Mouse (Mus musculus) liver, postnatal 0 days (tissue): ENCODE measurements around the gene Cd164l2. TPM values are rescaled to one million over a fixed set of nuclear protein-coding genes. Genes with fewer than 3 reads are reported as not detected.

ENCODE experiments used
- ATAC-seq: fragments of 200-750 bp; cut with Nextera tagmentation; 2 replicates; pipeline ENCODE4 v1.8.0; 2017; ENCODE audit warnings: mild to moderate bottlenecking, moderate library complexity
- DNase-seq: peaks from one replicate; pipeline ENCODE4 v3.0.0-alpha.2; 2016
- H3K27ac ChIP-seq: fragments of 300-500 bp; sonication (generic); 2 replicates; pipeline ENCODE4 v1.5.1; 2014; ENCODE audit warnings: antibody characterized with exemption, moderate library complexity, mild to moderate bottlenecking, low read depth
- H3K27me3 ChIP-seq: fragments of 300-500 bp; sonication (generic); 2 replicates; pipeline ENCODE4 v1.6.1; 2014; ENCODE audit warnings: low read length, control low read depth, mixed read lengths; ENCODE audit not compliant: insufficient read depth
- H3K36me3 ChIP-seq: fragments of 300-500 bp; sonication (generic); replicated peaks from 2 replicates; pipeline ENCODE4 v1.6.1; 2014; ENCODE audit warnings: mild to moderate bottlenecking, control low read depth, low read length, moderate library complexity, mixed read lengths; ENCODE audit not compliant: insufficient read depth
- H3K4me1 ChIP-seq: fragments of 300-500 bp; sonication (generic); 2 replicates; pipeline ENCODE4 v1.6.1; 2014; ENCODE audit warnings: antibody characterized with exemption, mild to moderate bottlenecking, control low read depth; ENCODE audit not compliant: insufficient read depth
- H3K4me2 ChIP-seq: fragments of 300-500 bp; sonication (generic); 2 replicates; pipeline ENCODE4 v1.6.1; 2014; ENCODE audit warnings: low read depth, mild to moderate bottlenecking, low read length, moderate library complexity, mixed read lengths
- H3K4me3 ChIP-seq: fragments of 300-500 bp; sonication (generic); 2 replicates; pipeline ENCODE4 v1.5.1; 2014; ENCODE audit warnings: low read depth, low read length
- H3K9ac ChIP-seq: fragments of 300-500 bp; sonication (generic); replicated peaks from 2 replicates; pipeline ENCODE4 v1.6.1; 2014; ENCODE audit warnings: mild to moderate bottlenecking, moderate library complexity
- H3K9me3 ChIP-seq: fragments of 300-500 bp; sonication (generic); 2 replicates; pipeline ENCODE4 v1.6.1; 2016; ENCODE audit warnings: mild to moderate bottlenecking, control low read depth, low read length, mixed read lengths
- CTCF ChIP-seq: sonication (generic); IDR thresholded peaks from 2 replicates; pipeline ENCODE4 v1.5.1; 2016; ENCODE audit warnings: antibody characterized with exemption, low read depth
- EP300 ChIP-seq: IDR thresholded peaks from 2 replicates; pipeline ENCODE4 v1.6.1; 2016; ENCODE audit warnings: antibody characterized with exemption, low read depth, mild to moderate bottlenecking
- WGBS: fragments of 180-500 bp; shearing (Covaris S2); extraction: QIAGEN DNeasy Blood & Tissue Kit; methylation state at CpG from one replicate; pipeline ENCODE4 v1.1.7; 2014; ENCODE audit not compliant: insufficient replicate concordance; 5-methylcytosine and 5-hydroxymethylcytosine counted together
- polyA plus RNA-seq: library from polyadenylated mRNA; unstranded; fragments of >200 nt; fragmentation: Nextera tagmentation; extraction: Ambion mirVana; gene quantifications from 2 replicates; pipeline ENCODE4 v1.2.1, GENCODE M21; 2015

Cd164l2 gene
- polyA plus RNA-seq, 1 experiment from 2014 or later: 0.39 TPM

DNA sequence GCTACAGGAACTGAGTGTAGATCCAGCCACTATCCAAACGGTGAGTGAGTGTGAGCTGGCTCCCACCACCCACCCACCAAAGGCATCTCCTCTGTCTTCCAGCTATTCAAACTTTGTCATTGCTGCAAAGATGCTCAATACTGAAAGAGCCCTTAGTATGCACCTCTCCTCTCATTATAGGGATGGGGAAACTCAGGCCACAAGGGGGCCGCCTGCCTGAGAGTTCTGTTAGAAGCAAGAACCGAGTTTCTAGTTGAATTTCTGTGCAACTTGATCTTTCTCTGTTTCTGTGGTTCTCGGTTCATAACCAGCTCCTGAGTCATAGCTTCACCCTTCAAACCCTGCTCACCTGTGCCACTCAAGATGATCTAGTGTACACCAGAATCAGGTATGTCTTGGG lies 40.2 kb downstream of the Cd164l2 start:
- no peak for TF ChIP-seq EP300
- no peak for TF ChIP-seq CTCF
- Histone ChIP-seq H3K27ac (no peak overlapping the region), H3K36me3 (peaks cover 17% of the 10 kb centered on the region), H3K27me3 (peaks cover 21% of the 10 kb centered on the region), H3K4me2 (no peak overlapping the region), H3K4me1 (peaks cover 19% of the 10 kb centered on the region), H3K9ac (no peak overlapping the region), H3K9me3 (no peaks in the 10 kb centered on the region), H3K4me3 (no peak overlapping the region)
- WGBS: 65% methylated on average over 4 of the region's 4 CpGs
- ATAC-seq (no peak), DNase-seq (no peak)

DNA sequence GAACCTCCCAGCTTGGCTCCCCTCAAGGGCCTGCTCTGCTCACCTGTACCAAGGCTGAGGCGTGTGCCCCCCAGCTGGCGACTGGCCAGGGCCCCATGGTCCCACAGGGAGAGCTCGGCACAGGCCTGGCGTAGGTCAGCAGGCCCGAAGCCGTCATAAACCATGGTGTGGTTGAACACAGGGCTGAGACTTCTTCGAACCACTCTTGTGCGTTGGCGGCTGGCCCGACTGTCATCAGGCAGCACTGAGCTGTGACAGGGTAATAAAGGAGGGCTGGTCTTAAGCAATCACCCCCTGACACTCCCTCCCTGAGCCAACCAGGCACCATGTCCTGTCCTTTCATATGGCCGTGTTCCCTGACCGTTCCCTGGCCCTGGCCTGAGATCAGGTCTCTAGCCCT lies 41.5 kb downstream of the Cd164l2 start:
- H3K4me1 ChIP-seq: peaks cover 9% of the 10 kb centered on the region
- H3K4me2 ChIP-seq: no peak overlapping the region
- H3K36me3 ChIP-seq: peaks cover 13% of the 10 kb centered on the region
- no peak for TF ChIP-seq EP300
- TF ChIP-seq CTCF: no peak
- DNase-seq (no peak), ATAC-seq (no peak)
- no peak overlapping the region for H3K4me3 ChIP-seq
- H3K9me3 ChIP-seq: no peaks in the 10 kb centered on the region
- no peak overlapping the region for H3K27ac ChIP-seq
- 85% methylated on average over 12 of the region's 12 CpGs for whole genome bisulfite sequencing
- peaks cover 21% of the 10 kb centered on the region for H3K27me3 ChIP-seq
- H3K9ac ChIP-seq: no peak overlapping the region

DNA sequence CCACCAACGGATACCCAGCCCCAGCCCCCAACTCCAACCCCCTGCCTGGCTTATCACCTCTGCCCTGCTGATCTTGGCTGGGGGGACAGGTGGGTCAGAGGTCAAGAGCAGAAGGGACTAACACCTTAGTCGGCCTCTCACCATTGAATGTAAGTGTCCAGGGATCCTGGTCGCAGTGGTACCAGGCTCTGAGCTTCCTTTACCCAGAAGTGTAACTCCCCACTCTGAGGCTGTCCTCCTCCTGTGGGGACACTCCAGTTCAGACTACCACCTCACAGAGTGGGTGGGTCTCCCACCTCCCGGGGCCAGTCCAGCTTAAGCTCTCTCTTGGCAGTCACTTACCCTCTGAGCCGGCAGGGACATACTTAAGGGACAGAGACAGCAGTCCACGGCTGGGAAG lies 43.5 kb downstream of the Cd164l2 start:
- Histone ChIP-seq H3K4me3 (no peak overlapping the region), H3K9me3 (no peaks in the 10 kb centered on the region)
- WGBS: 63% methylated on average over 6 of the region's 6 CpGs

DNA sequence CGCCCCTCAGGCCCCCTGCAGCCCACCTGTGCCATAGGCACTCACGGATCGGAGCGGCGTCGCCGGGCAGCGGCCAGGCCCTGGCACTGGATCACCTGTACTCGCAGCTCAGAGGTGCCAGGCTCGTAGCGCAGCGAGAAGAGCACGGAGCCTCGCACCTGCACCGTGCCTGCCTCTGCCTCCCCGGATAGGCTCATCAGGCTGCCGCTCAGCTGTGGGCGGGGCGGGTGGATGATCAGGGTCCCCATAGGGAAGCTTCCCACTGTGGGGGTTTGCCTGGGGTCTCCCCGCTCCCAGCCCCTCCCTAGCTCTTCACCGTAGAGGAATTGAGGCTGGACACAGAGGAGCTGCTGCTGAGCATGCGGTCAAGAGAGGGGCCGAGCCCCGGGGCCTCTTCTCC lies 44.9 kb downstream of the Cd164l2 start:
- no peak for DNase-seq
- no peak for TF ChIP-seq CTCF
- TF ChIP-seq EP300: no peak
- no peak overlapping the region for H3K4me3 ChIP-seq
- WGBS: 39% methylated on average over 24 of the region's 24 CpGs
- H3K27me3 ChIP-seq: peaks cover 5% of the 10 kb centered on the region; the same call in 1 of the 2 replicates
- H3K27ac ChIP-seq: no peak overlapping the region
- H3K9ac ChIP-seq: no peak overlapping the region
- H3K4me2 ChIP-seq: peak overlapping the region; percentile 45
- H3K4me1 ChIP-seq: no peaks in the 10 kb centered on the region
- H3K36me3 ChIP-seq: peaks cover 9% of the 10 kb centered on the region
- H3K9me3 ChIP-seq: no peaks in the 10 kb centered on the region
- ATAC-seq: peak; percentile 21; the same call in 1 of the 2 replicates

More for the DNA sequence above, 43.5 kb downstream of the Cd164l2 start:
- peaks cover 13% of the 10 kb centered on the region for H3K36me3 ChIP-seq
- ATAC-seq (no peak), DNase-seq (no peak)
- H3K4me2 ChIP-seq: no peak overlapping the region
- H3K4me1 ChIP-seq: peaks cover 7% of the 10 kb centered on the region
- no peak overlapping the region for H3K9ac ChIP-seq
- H3K27ac ChIP-seq: no peak overlapping the region
- H3K27me3 ChIP-seq: peaks cover 17% of the 10 kb centered on the region
- TF ChIP-seq EP300 (no peak), CTCF (no peak)

DNA sequence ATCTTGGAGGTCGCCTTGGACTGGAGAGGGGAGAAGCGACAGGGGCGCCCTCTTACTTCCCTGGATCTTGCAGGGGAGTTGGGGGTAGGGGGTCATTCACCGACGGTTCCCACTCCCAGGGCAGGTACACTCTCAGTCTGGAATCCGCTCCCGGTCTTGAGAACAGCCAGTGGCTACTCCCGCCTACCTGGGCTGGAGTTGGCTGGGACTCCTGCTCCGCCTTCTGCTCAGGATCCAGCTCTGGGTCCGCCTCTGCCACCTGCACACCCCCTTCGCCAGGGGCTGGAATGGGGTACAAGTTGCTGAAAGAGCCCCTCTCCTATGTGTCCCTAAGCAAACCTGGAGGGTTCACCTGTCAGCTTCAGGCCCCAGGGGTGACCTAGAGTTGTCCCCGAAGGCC lies 45.3 kb downstream of the Cd164l2 start:
- no peak overlapping the region for H3K27ac ChIP-seq
- no peak overlapping the region for H3K4me3 ChIP-seq
- peaks cover 7% of the 10 kb centered on the region; the same call in 1 of the 2 replicates for H3K36me3 ChIP-seq
- H3K27me3 ChIP-seq: peaks cover 4% of the 10 kb centered on the region; the same call in 1 of the 2 replicates
- no peak overlapping the region for H3K9ac ChIP-seq
- TF ChIP-seq EP300 (no peak), CTCF (no peak)
- peak overlapping the region; percentile 45 for H3K4me2 ChIP-seq
- ATAC-seq: peak; percentile 45
- no peaks in the 10 kb centered on the region for H3K4me1 ChIP-seq
- WGBS: 60% methylated on average over 10 of the region's 12 CpGs
- DNase-seq: no peak
- H3K9me3 ChIP-seq: no peaks in the 10 kb centered on the region

DNA sequence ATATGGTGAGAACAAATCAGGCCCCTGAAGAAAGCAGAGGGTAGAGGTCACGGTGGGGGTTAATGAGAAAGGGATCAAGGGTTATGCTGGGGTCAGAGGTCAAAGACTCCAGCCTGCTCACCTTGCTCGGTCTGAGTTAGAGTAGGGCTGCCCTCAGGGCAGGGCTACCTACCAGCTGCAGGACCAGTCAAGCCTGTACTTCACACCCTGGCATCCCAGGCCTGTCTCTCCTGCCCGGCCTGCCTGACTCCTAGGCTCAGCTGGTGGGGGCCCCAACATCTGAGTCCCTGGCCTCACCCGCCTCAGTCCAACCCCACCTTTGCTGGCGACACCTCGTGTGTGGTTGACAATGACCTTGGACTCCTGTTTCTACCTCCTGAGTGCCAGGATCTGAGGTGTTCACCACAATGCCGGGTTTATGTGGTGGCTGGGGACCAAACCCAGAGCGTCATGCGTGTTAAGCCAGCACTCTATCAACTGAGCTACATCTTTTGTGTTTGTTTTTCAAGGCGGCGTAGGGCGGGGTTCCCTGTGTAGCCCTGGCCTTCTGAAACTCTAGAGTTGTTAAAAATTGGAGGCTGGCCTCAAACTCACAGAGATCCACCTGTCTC lies 46.0 kb downstream of the Cd164l2 start:
- H3K4me1 ChIP-seq: 0 out of 2 replicates have a peak, but pooled peaks cover 2% of the 10 kb centered on the region
- H3K4me3 ChIP-seq: no peak overlapping the region
- no peak overlapping the region for H3K4me2 ChIP-seq
- no peaks in the 10 kb centered on the region for H3K9me3 ChIP-seq
- H3K27me3 ChIP-seq: peaks cover 4% of the 10 kb centered on the region; the same call in 1 of the 2 replicates
- no peak overlapping the region for H3K9ac ChIP-seq
- ATAC-seq (peak; percentile 21), DNase-seq (no peak)
- H3K27ac ChIP-seq: no peak overlapping the region
- TF ChIP-seq CTCF: no peak
- 68% methylated on average over 12 of the region's 12 CpGs for WGBS
- 0 out of 2 replicates have a peak, but pooled peaks cover 2% of the 10 kb centered on the region for H3K36me3 ChIP-seq
